Mouse (Mus musculus): ENCODE measurements at regions not wholly inside any gene's neighbourhood (a gene's known extent, or its start where the extent isn't known, plus 50 kb on each side); places are given as distances from the start of the nearest gene placed in this dataset.
A peak's percentile ranks its signal among the peaks of the same experiment; 100 is the strongest.

- TF ChIP-seq CTCF (conservative IDR thresholded peaks at IDR 0.05; ENCODE audit: low read length) (no peak), NANOG (IDR thresholded peaks at IDR 0.05; ENCODE audit: borderline replicate concordance, low read length) (no peak), POU5F1 (IDR thresholded peaks at IDR 0.05; ENCODE audit: borderline replicate concordance, low read length) (no peak)
- Histone ChIP-seq H3K27me3 (ENCODE audit: insufficient read depth, low read length) (no peaks in the 10 kb centered on the region), H3K36me3 (ENCODE audit: insufficient read depth, low read length) (no peaks in the 10 kb centered on the region), H3K4me3 (replicated peaks; ENCODE audit: low read length) (no peak overlapping the region), H3K4me1 (replicated peaks; ENCODE audit: low read depth, low read length) (no peaks in the 10 kb centered on the region), H3K9me3 (ENCODE audit: low read length) (no peaks in the 10 kb centered on the region)
Measured at GRCm38 (mm10) chr4:26508004-26508403, 161.3 kb upstream of the Manea start.

- H3K27me3 ChIP-seq (ENCODE audit: insufficient read depth, low read length), result no peaks in the 10 kb centered on the region
- no peak for TF ChIP-seq POU5F1 (IDR thresholded peaks at IDR 0.05; ENCODE audit: borderline replicate concordance, low read length)
- no peak for TF ChIP-seq NANOG (IDR thresholded peaks at IDR 0.05; ENCODE audit: borderline replicate concordance, low read length)
- peak; percentile 45 for TF ChIP-seq CTCF (conservative IDR thresholded peaks at IDR 0.05; ENCODE audit: low read length)
- no peaks in the 10 kb centered on the region for H3K4me1 ChIP-seq (replicated peaks; ENCODE audit: low read depth, low read length)
- no peaks in the 10 kb centered on the region for H3K9me3 ChIP-seq (ENCODE audit: low read length)
- H3K36me3 ChIP-seq (ENCODE audit: insufficient read depth, low read length), result no peaks in the 10 kb centered on the region
- no peak overlapping the region for H3K4me3 ChIP-seq (replicated peaks; ENCODE audit: low read length)
Measured at GRCm38 (mm10) chr4:26494262-26494661, 147.6 kb upstream of the Manea start.

- Histone ChIP-seq H3K4me1 (replicated peaks; ENCODE audit: low read depth, low read length) (no peaks in the 10 kb centered on the region), H3K9me3 (ENCODE audit: low read length) (no peaks in the 10 kb centered on the region), H3K27me3 (ENCODE audit: insufficient read depth, low read length) (no peaks in the 10 kb centered on the region), H3K36me3 (ENCODE audit: insufficient read depth, low read length) (no peaks in the 10 kb centered on the region), H3K4me3 (replicated peaks; ENCODE audit: low read length) (no peak overlapping the region)
- TF ChIP-seq CTCF (conservative IDR thresholded peaks at IDR 0.05; ENCODE audit: low read length) (no peak), POU5F1 (IDR thresholded peaks at IDR 0.05; ENCODE audit: borderline replicate concordance, low read length) (no peak), NANOG (IDR thresholded peaks at IDR 0.05; ENCODE audit: borderline replicate concordance, low read length) (no peak)
Measured at GRCm38 (mm10) chr4:26474913-26475312, 128.2 kb upstream of the Manea start.

GRCm38 (mm10) chr4:26441533-26441932 is 94.8 kb upstream of the Manea start:
- Histone ChIP-seq H3K4me1 (replicated peaks; ENCODE audit: low read depth, low read length) (no peaks in the 10 kb centered on the region), H3K36me3 (ENCODE audit: insufficient read depth, low read length) (no peaks in the 10 kb centered on the region), H3K4me3 (replicated peaks; ENCODE audit: low read length) (no peak overlapping the region), H3K27me3 (ENCODE audit: insufficient read depth, low read length) (no peaks in the 10 kb centered on the region), H3K9me3 (ENCODE audit: low read length) (no peaks in the 10 kb centered on the region)
- TF ChIP-seq CTCF (conservative IDR thresholded peaks at IDR 0.05; ENCODE audit: low read length) (no peak), NANOG (IDR thresholded peaks at IDR 0.05; ENCODE audit: borderline replicate concordance, low read length) (no peak), POU5F1 (IDR thresholded peaks at IDR 0.05; ENCODE audit: borderline replicate concordance, low read length) (no peak)

GRCm38 (mm10) chr4:26422084-26422483 is 75.4 kb upstream of the Manea start:
- Histone ChIP-seq H3K9me3 (ENCODE audit: low read length) (peaks cover 7% of the 10 kb centered on the region; the same call in 1 of the 2 replicates), H3K4me1 (replicated peaks; ENCODE audit: low read depth, low read length) (no peaks in the 10 kb centered on the region), H3K27me3 (ENCODE audit: insufficient read depth, low read length) (no peaks in the 10 kb centered on the region), H3K36me3 (ENCODE audit: insufficient read depth, low read length) (no peaks in the 10 kb centered on the region), H3K4me3 (replicated peaks; ENCODE audit: low read length) (no peak overlapping the region)
- TF ChIP-seq POU5F1 (IDR thresholded peaks at IDR 0.05; ENCODE audit: borderline replicate concordance, low read length), result no peak
- no peak for TF ChIP-seq NANOG (IDR thresholded peaks at IDR 0.05; ENCODE audit: borderline replicate concordance, low read length)
- no peak for TF ChIP-seq CTCF (conservative IDR thresholded peaks at IDR 0.05; ENCODE audit: low read length)

- H3K9me3 ChIP-seq (ENCODE audit: low read length), result no peaks in the 10 kb centered on the region
- H3K4me1 ChIP-seq (replicated peaks; ENCODE audit: low read depth, low read length), result no peaks in the 10 kb centered on the region
- no peak overlapping the region for H3K4me3 ChIP-seq (replicated peaks; ENCODE audit: low read length)
- H3K27me3 ChIP-seq (ENCODE audit: insufficient read depth, low read length), result no peaks in the 10 kb centered on the region
- TF ChIP-seq NANOG (IDR thresholded peaks at IDR 0.05; ENCODE audit: borderline replicate concordance, low read length) (no peak), POU5F1 (IDR thresholded peaks at IDR 0.05; ENCODE audit: borderline replicate concordance, low read length) (no peak), CTCF (conservative IDR thresholded peaks at IDR 0.05; ENCODE audit: low read length) (no peak)
- no peaks in the 10 kb centered on the region for H3K36me3 ChIP-seq (ENCODE audit: insufficient read depth, low read length)
Measured at GRCm38 (mm10) chr4:26404266-26404665, 57.6 kb upstream of the Manea start.

- no peak for TF ChIP-seq CTCF (conservative IDR thresholded peaks at IDR 0.05; ENCODE audit: low read length)
- no peaks in the 10 kb centered on the region for H3K27me3 ChIP-seq (ENCODE audit: insufficient read depth, low read length)
- no peaks in the 10 kb centered on the region for H3K9me3 ChIP-seq (ENCODE audit: low read length)
- no peaks in the 10 kb centered on the region for H3K36me3 ChIP-seq (ENCODE audit: insufficient read depth, low read length)
- H3K4me1 ChIP-seq (replicated peaks; ENCODE audit: low read depth, low read length), result no peaks in the 10 kb centered on the region
- H3K4me3 ChIP-seq (replicated peaks; ENCODE audit: low read length), result no peak overlapping the region
Measured at GRCm38 (mm10) chr4:26402213-26402612, 55.5 kb upstream of the Manea start.

Data from E14TG2a.4 (cell line).